Mouse (Mus musculus): Measurements from ENCODE around the gene Gli1.

GRCm38 (mm10) chr10:127284724-127285500 is 56.9 kb downstream of the Gli1 start:
- TF ChIP-seq CTCF (conservative IDR thresholded peaks at IDR 0.05; ENCODE audit: insufficient read depth, insufficient read length, low read depth, low read length) (no peak), POLR2A (IDR thresholded peaks at IDR 0.05; ENCODE audit: low read depth, low read length) (no peak)

Measured in kidney, adult 2 months (tissue).